Mouse (Mus musculus): ENCODE measurements around the gene Uhrf1.

DNA sequence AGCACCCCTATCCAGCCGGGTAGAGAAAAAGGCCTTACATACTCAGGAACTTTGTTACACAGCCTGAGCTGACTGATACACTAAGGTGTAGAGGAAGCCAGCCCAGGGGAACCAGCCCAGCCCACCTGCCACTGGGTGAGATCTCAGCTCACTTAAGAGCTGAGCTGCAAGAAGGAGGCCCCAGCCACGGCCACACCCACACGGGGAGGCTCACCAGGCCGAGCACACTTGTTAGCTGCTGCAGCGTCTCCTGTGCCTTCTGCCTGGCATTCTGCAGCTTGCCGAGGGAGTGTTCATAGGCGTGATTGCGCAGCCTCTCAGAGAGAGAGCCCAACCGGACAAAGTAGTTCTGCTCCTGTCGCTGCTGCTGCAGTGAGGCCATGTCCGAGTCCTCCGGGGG is 21.9 kb upstream of the Uhrf1 start:
- TF ChIP-seq CTCF (conservative IDR thresholded peaks at IDR 0.05; ENCODE audit: low read length) (no peak), POU5F1 (IDR thresholded peaks at IDR 0.05; ENCODE audit: borderline replicate concordance, low read length) (no peak)
